Mouse (Mus musculus) ES-CJ7 (cell line): Measurements from ENCODE around the gene Osbpl7.

Experiments
- DNase-seq: peaks from one replicate; pipeline ENCODE4 v3.0.0; 2011; ENCODE audit warnings: low read depth, low spot score

The Osbpl7 gene

DNA sequence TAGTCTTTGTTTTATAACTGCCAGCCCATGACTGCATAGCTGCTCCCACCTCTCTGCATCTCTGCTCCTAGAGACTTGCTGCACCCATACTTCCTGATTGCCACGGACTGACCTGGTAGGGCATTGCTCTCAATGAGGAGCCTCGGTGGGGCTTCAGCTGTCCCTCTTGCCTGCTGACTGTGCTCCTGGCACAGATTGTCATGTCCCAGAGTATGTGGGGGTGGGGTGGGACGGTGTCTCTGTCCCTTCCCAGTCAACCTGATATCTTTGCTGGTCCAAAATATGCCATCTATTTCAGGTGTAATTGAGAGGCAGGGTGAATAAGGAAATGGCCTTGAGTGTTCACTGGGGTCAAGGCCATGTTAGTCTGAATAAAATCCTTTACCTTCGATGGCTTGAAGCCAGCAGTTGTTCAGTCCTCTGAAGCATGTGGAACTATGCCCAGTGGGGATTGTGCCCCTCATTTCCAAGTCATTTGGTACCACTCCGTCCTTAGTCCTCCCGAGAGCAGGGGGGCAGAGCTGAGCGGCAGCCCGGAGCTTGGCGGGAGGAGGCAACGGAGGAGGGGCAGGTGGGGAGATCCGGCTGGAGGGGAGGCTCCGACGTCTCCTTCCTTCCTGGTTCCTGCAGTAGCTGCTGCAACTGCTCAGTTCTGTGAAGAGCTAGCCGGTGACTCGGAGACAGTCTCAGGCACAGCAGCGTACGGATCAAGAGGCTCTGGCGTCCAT is at the start of gene Osbpl7:
Gene Osbpl7 (plus strand): TSS at position 413 of the 728 bp plus-strand sequence.
- peak; percentile 66 for DNase-seq

DNA sequence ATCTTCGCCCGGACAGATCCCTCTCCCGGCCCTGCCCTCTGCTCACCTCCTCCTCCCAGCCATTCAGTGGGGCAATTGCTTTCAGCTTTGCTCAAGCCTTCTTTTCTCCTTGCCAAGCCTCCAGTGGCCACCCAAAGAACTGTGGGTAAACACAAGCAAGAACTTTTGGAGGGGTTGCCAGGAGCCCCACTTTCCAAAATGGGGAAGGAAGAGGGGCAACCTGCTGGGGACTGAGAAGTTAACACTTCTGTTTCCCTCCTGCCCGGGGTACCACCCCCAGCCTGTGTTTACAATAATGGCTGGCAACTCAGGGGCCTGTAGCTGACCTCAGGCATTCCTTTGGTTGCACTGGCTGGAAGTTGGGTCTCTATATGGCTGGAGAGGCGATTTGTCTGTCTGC is 47.3 kb upstream of the Osbpl7 start:
- peak; percentile 29 for DNase-seq

DNA sequence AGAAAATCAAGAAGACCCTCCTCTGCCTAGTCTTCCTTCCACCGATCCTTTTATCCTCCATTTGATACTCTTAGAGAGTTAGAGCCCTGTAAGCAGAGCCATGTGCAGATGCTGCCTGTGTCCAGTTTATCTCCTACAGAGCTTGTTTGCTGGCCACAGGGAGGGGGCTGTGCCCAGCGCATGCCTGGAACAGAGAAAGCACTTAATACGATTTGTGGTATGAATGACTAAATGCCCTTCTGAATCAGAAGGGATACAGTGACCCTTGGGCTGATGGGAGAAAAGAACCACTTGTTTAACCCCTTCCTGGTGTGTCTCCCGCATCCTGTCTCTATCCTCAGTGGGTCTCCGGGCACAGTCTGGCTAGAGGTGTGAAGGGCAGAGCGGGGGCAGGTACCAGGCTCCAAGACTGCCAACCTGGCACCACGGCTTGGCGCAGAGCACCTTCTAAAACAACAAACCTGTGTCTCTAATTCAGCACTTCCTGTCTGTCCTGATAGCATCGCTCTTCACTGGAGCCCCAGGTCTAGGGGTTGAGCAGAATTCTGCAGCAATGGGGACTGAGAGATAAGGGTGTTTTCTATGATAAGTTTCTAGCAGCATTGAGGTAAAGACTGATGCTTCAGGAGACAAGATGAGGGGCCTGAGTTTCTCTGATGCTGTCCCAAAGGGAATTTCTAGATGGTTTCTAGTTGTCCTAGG is 43.2 kb upstream of the Osbpl7 start:
- no peak for DNase-seq

DNA sequence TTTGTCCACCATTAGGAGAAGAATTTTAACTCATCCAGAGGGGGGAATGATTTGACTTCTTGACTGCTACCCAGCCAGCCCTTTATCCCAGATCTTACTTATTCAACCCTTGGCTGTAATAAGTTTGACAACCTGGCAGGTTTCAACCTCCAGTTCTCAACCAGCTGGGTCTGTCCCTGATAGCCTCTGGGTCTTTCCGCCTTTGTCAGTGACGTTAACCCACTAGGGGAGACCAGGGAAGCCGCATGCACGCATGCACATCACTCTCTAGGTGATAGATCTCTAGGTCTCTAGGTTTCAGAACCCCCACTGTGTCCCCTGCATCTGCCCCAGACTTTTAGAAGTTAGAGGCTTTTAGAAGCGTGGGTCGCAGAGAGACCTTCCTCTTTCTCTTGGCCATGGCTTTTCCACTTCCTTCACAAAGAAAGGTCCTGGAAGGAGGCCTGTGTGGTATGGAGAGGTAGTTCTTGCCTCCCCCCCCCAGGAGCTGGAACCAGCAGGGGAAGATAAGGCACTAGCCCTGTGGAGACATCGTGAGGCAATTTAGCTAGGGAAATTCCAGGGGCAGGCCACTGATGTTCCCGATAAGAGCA is 41.1 kb upstream of the Osbpl7 start:
- no peak for DNase-seq

DNA sequence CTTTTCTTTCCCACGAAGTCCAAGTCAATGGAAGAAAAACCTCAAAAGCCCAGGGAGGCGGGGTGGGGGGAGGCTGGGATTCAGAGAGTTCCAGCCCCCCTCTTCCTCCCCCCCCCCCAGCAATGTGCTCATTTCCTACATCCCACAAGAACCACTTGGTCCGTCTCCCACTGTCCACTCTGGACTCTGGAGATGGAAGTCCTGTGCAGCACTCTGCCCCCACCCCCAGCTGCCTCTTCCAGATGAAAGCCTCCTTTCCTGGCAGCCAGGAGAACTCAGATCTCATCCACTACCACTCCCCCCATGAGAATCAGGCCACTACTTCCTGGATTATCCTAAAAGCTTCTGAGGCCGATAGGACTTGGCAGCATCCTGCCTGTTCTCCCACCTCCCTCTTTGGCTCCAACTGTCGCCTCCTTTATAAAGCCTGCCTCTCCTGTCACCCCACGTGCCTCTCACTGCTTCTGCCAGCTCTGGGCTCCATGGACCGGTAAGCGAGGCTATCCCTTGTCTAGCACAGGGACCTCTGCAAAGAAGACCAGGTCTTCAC is 37.2 kb upstream of the Osbpl7 start, which contains the start of gene Sp6:
Gene Sp6 (plus strand): TSS at position 274 of the 550 bp plus-strand sequence.
- no peak for DNase-seq

DNA sequence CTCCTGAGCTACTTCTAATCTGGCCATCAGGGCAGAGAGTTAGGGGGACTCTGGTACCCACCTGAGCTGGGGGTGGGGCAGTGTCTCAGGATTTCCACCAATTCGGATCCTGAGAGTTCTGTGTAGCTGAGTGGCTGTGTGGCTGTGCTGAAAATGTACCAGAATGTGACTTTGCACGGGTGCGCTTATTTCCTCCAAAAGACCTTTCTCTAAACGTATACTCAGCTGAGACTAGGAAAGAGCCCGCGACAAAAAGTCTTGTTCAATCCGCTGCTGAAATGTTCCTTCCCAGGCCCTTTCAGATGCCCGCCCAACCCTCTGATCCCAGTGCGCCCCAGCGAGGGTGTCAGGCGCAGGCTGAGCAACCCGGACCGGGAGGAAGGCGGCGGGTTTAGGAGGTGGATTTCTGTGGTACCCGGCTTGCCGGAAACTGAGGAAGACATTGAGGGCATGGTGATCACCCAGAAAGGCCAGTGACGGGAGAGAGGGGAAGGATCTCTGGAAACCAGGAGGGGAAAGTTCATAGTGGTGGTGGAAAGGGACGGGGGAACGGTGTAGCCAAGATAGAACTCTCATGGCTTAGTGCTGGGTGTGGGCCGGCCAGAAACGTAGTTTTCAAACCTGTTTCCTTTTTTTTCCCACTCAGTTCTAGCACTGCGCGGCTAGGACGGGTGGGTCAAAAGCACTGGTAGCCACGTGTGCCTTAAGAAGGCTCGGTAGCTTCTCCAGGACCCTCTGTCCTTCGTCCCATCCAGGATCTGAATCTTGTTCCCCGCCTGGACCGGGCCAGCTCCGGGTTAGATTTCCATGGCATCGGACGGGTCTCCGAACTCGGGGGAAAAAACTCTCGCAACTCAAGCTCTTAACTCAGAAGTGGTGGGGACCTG is 32.5 kb upstream of the Osbpl7 start:
- no peak for DNase-seq

DNA sequence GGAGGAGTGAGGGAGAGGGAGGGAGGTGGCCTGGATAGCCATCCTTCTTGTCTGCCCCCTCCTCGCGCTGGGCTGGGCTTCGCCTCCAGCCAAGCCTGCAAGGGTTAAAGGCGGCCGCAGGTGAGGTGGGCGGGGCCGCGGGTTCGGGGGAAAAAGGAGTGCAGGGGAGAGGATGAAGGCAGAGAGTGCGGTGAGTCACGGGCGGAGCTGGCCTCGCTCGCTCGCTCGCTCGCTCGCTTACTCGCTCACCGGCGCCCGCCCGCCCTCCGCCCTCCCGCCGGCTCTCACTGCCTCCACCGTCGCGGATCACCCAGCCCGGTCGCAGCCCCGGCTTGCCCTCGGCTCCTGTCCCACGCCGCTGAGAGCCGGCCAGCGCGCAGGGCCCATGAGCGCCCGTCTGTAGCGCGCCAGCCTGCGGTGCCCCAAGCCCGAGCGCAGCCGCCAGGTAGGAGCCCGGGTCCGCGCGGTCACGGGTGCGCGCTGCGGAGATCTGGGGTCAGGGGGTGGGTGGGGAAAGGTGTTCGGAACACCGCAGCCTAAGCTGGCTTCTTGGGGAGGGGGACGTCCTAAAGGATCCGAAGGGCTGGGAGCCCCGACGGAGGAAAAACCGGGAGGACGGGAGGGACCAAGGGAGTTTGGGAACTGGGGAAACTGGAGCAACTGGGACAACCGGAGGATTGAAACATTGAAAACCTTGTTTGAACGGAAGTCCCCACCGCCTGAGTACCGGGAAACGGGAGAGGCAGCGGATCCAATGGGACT is 31.7 kb upstream of the Osbpl7 start:
- DNase-seq, result peak; percentile 75

DNA sequence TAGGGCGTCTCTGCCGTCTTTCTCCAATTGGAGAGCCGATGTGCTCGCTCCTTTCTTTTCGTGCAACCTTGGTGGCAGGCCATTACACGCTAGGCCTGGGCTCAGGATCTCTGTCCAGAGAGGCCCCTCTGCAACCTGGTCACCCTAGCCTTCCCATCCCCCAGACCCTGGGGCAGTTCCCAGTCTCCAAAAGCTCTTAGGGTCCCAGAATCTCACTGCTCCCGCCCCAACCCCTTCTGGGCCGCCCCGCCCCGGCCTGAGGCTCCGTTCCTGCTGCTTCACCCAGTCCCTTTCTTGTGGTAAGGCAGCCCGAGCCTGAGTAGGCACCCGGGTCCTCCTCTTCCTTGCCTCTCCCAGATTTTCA is 31.1 kb upstream of the Osbpl7 start:
- no peak for DNase-seq

DNA sequence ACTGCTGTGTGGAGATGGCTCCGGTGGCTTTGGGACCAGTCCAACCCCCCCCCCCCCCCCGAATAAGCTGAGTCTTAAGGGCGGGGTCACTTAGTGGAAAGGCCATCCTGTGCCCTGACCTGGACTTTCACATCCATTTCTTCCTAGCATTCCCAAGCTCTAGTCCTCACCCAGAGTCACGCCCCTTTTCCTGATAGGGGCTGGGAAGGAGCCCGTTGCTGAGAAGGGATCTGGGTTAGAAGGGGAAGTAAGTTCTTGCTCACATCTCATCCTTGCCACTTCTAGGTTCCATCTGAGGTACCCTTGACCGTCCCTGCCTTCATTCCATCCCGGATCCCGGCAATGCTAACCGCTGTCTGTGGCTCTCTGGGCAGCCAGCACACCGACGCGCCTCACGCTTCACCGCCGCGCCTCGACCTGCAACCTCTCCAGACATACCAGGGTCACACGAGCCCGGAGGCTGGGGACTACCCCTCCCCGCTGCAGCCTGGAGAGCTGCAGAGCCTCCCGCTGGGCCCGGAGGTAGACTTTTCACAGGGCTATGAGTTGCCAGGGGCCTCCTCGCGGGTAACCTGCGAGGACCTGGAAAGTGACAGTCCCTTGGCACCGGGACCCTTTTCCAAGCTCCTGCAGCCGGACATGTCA is 29.2 kb upstream of the Osbpl7 start:
- peak; percentile 53 for DNase-seq

DNA sequence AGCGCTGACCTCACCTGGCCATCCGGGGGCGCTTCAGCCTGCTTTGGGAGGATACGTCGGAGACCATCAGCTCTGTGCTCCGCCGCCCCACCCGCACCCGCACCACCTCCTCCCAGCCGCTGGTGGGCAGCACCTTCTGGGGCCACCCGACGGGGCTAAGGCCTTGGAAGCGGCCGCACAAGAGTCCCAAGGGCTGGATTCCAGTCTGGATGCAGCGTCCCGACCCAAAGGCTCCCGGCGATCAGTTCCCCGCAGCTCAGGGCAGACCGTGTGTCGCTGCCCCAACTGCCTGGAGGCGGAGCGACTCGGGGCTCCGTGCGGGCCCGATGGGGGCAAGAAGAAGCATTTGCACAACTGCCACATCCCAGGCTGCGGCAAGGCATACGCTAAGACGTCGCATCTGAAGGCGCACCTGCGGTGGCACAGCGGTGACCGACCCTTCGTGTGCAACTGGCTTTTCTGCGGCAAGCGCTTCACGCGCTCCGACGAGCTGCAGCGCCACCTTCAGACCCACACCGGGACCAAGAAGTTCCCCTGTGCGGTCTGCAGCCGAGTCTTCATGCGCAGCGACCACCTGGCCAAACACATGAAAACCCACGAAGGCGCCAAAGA is 28.4 kb upstream of the Osbpl7 start:
- DNase-seq, result peak; percentile 93

DNA sequence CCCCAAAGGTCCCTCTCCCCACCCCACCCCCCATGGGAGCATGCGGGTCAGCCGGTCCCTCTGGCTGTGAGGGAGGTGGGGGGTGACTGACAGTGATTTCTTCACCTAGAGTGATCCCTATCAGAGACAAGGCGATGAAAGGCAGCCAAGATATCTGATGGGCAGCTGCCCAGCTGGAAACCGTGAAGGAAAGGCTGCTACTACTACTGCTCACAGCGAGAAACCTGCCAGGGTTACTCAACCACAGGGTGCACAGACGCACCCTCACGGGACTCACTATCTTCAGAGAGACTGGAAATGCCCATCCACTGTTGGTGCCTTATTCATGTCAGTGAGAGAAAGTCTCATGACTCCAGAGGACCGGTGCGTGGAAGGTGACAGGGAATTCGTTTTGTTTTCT is 25.5 kb upstream of the Osbpl7 start:
- no peak for DNase-seq

DNA sequence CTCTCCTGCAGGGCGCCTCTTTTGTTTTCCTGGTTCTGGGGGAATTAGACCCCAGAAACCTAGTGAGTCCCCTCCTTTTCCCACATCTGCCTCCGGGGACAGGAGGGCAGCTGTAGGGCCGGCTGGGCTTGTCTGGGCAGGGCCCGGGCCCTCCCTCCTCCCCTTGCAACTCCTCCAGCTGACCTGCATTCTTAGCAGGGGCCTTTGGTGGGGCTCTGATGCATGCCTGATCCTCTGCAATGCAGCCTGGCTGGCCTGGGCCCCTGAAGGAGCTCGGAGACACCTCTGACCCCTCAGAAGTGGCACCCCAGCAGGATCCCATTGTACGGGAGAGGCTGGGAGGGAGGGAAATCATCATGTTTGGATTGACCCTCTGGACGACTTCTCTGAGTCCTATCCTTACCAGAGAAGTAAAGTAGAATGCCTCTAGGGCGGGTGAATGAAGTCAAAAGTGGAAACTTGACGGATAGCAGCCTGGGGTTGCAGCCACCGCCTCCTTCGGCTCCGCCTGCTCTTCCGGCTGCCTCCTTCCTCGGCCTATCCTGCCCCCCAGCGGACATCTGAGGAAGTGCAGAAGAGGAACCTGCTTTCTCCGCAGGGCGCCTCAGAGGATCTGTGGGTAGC is 24.6 kb upstream of the Osbpl7 start:
- DNase-seq, result peak; percentile 92

DNA sequence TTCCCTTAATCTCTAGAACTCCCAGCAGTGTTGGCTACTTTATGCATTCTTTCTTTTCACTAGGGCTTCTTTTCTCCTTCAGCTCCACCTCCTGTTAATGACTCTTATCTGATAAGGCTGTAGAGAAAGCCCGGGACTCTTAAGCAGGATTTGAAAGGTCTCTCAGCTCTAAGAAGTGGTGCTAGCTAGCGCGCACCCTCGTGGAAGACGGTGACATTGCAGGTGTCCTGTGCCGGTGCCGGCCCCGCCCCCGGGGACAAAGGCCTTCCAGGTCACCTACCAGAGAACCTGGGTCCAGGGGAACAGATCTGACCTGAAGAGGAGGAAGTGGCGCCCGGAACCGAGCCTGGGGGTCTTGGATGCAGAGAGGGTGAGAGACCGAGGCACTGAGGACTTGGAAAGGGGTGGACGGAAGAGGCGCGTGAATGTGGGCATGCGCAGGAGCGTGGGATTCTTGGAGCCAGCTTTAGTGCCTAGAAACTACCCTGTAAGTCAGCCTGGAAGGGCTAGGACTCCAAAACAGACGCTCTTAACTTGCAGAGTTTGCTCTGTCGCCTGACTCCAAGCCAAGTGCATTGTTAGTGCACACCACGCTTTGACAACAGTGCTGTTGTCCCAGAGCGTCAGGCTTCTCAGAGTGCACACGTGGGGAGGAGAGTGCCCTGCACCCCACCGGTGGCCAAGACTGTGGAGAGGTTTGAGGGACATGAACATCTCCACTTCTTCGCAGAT is 20.6 kb upstream of the Osbpl7 start, which contains the start of gene Scrn2:
Gene Scrn2 (plus strand): TSS at position 253 of the 732 bp plus-strand sequence.
- DNase-seq, result peak; percentile 92

DNA sequence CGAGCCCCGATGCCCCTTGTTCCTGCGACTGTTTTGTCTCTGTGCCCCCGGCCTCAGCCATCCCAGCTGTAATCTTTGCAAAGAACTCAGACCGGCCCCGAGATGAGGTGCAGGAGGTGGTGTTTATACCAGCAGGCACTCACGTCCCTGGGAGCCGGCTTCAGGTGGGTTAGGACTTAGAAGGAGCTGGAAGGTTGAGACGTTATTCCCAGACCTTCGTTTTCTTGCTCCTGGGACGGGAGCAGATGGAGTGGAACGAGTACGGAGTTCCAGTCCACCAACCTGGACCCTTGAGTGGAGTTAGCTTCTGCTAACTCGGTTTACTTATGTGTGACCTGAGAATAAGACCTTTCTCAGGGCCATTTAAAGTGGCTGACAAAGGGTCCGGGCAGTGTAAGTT is 20.0 kb upstream of the Osbpl7 start:
- DNase-seq, result no peak

DNA sequence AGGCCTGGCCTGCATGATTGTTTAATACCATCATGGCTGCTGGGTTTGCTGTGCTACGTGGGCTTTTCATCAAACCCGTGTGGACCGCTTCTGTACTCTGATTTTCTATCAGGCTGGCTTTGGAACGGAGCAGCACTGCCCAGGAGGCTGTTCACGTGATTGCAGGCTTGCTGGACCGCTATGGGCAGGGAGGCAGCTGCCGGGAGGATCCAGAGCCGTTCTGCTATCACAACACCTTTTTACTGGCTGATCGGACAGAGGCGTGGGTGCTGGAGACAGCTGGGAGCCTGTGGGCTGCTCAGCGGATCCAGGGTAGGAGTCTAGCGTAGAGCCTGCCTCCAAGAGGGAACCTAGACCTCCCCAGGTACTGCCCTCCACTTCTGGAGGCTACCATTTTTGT is 18.5 kb upstream of the Osbpl7 start:
- DNase-seq, result no peak

DNA sequence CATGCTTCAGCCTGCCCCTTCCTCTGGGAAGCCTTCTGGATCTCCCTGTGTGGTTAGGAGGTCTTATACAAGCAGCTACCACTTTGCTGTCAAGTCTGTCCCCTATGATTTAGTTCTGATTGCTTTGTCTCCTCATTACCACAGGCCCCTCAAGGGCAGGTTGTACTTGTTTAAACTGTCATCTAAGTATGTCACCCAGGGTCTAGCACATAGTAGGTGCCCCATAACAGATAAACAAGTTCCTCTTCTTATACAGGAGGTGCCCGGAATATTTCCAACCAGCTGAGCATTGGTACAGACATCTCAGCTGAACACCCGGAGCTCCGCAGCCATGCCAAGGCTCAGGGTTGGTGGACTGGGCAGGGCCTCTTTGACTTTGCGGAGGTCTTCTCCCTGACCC is 17.9 kb upstream of the Osbpl7 start:
- DNase-seq, result no peak

DNA sequence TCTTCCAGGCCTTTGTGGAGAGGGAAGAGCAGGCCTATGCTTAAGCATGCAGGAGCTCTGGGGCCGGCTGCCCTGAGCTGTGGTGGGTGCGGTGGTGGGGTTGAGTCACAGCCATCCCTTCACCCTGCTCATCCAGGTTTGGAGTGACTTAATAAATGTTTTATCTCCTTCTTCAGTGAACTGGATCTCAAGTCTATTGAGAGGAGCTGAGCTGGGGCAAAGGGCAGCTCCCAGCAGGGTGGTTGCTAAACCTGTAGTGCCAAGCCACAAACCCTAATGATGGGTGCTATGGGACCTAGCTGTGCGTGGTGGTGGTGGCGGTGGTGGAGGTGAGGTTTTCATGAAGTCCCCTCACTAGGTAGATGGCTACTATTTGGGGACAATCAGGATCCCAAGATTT is 16.6 kb upstream of the Osbpl7 start:
- DNase-seq, result no peak

DNA sequence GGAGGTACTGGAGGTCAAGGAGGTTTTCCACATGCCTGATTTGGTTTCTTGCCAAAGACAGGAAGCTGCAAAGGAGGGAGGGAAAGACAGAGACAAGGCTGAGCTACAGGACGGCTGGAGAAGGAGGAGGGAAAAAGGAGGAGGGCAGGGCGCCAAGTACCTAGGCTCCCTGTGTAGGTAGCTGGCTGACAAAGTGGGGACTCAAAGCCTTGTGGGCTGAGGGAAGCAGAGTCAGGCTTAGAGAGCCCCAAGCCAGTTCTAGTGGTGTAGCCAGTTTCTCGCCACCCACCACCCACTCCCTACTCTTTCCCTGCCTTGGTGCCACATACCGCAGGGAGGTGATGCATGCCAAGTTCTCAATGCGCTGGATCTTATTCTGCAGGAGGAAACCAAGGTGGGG is 14.3 kb upstream of the Osbpl7 start:
- no peak for DNase-seq

DNA sequence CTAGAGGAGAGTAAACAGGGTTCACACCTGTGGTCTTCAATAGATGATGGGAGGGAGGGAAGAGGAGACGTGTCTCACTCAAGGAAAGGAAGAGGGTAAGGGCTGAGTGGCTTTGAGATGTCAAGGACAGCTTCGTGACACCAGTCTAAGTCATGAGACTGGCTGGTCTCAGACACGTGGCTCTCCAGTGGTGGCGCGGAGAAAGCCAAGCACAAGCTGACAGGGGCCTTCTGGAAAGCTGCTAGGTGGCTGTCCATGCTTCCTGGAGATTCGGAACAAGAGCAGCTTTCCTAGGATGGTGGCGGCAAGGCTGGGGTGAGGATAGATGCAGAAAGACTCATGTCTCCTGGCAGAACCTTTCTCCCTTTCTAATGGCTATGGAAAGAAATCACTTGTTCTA is 11.5 kb upstream of the Osbpl7 start:
- DNase-seq, result no peak
